Mouse (Mus musculus): ENCODE measurements at regions not wholly inside any gene's neighbourhood (a gene's known extent, or its start where the extent isn't known, plus 50 kb on each side); places are given as distances from the start of the nearest gene placed in this dataset.

GRCm38 (mm10) chr4:54161337-54161993, 335.6 kb downstream of the Tmem38b start:
- H3K4me2 ChIP-seq (ENCODE audit: low read depth, low read length): no peak overlapping the region
- no peaks in the 10 kb centered on the region for H3K9me3 ChIP-seq (ENCODE audit: control insufficient read depth, low read length)
- 68% methylated on average over 9 of the region's 9 CpGs for WGBS
- H3K4me3 ChIP-seq (ENCODE audit: low read depth, low read length): no peak overlapping the region
- H3K27ac ChIP-seq (replicated peaks; ENCODE audit: low read depth, low read length): no peak overlapping the region
- no peaks in the 10 kb centered on the region for H3K27me3 ChIP-seq (replicated peaks; ENCODE audit: control insufficient read depth, insufficient read depth, low read length)
- no peaks in the 10 kb centered on the region for H3K36me3 ChIP-seq (ENCODE audit: control insufficient read depth, insufficient read depth, low read length)
- no peak overlapping the region for H3K9ac ChIP-seq (ENCODE audit: low read depth, low read length)
- no peak for DNase-seq (ENCODE audit: low spot score)
- H3K4me1 ChIP-seq (ENCODE audit: control insufficient read depth, insufficient read depth, low read length): no peaks in the 10 kb centered on the region
- ATAC-seq (ENCODE audit: low read depth): no peak

DNA sequence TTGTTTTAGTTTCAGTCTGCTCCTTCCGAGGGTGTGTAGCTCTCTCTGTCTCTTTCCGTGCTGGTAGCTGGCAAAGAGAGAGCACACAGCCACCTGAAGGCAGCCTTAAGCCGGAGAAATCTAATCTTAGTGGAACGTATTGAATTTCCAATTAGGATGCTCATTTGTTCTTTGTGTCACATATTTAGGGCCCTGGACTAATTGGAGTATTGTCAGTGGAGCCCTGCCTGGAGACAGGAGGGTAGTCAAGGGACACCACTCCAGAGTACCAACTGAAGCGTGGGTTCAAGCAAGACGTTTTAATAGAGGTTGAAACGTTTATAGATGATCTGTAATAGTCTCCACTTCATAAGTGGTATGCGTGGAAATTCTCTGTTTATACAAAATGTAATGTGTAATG, 336.5 kb downstream of the Tmem38b start:
- no peak overlapping the region for H3K27ac ChIP-seq (replicated peaks; ENCODE audit: low read depth, low read length)
- 61% methylated on average over 8 of the region's 8 CpGs for WGBS

DNA sequence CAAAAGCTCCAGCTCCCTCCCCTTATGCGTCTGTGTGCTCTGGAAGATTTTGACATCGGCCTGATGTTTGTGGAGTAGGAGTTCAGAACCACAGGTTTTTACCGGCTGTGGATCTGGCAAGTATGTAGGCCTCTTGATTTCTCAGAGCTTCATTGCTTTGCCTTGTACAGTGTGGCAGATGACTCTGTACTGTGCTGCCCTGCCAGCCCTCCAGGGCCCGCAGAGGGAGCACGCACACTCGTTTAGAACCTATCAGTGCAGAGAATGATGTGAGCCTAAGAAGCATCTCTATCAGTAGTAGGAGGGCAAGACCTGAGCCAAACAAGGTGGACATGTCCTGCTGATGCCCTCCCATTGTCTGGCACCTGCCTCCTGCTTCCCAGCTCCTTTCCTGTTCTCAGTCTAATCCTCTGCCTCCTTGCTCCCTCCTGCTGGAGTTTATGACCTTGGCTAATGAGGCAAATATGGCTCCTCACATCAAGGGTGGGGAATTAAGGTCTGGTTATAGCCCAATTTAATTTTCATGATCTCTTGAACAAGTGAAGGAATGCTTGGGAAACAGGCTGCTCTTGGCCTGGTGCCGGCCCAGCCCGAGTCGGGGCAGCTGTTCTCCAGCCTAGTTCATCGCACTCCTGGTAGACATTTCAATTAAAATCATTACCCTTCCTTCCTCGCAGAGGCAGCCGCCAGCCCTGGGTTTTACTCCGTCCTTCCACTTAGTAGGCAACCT, 344.5 kb downstream of the Tmem38b start:
- H3K9me3 ChIP-seq (ENCODE audit: control insufficient read depth, low read length): no peaks in the 10 kb centered on the region
- no peak overlapping the region for H3K27ac ChIP-seq (replicated peaks; ENCODE audit: low read depth, low read length)
- H3K36me3 ChIP-seq (ENCODE audit: control insufficient read depth, insufficient read depth, low read length): no peaks in the 10 kb centered on the region
- H3K4me3 ChIP-seq (ENCODE audit: low read depth, low read length): no peak overlapping the region
- no peaks in the 10 kb centered on the region for H3K27me3 ChIP-seq (replicated peaks; ENCODE audit: control insufficient read depth, insufficient read depth, low read length)
- H3K9ac ChIP-seq (ENCODE audit: low read depth, low read length): no peak overlapping the region
- 87% methylated on average over 13 of the region's 13 CpGs for WGBS
- H3K4me1 ChIP-seq (ENCODE audit: control insufficient read depth, insufficient read depth, low read length): no peaks in the 10 kb centered on the region
- ATAC-seq (ENCODE audit: low read depth) (no peak), DNase-seq (ENCODE audit: low spot score) (no peak)
- no peak overlapping the region for H3K4me2 ChIP-seq (ENCODE audit: low read depth, low read length)

More for the DNA sequence above, 336.5 kb downstream of the Tmem38b start:
- no peak overlapping the region for H3K4me3 ChIP-seq (ENCODE audit: low read depth, low read length)
- H3K4me2 ChIP-seq (ENCODE audit: low read depth, low read length): no peak overlapping the region
- H3K27me3 ChIP-seq (replicated peaks; ENCODE audit: control insufficient read depth, insufficient read depth, low read length): no peaks in the 10 kb centered on the region
- ATAC-seq (ENCODE audit: low read depth): peak; percentile 85
- DNase-seq (ENCODE audit: low spot score): peak; percentile 39
- H3K36me3 ChIP-seq (ENCODE audit: control insufficient read depth, insufficient read depth, low read length): no peaks in the 10 kb centered on the region
- H3K9me3 ChIP-seq (ENCODE audit: control insufficient read depth, low read length): no peaks in the 10 kb centered on the region
- H3K4me1 ChIP-seq (ENCODE audit: control insufficient read depth, insufficient read depth, low read length): no peaks in the 10 kb centered on the region
- no peak overlapping the region for H3K9ac ChIP-seq (ENCODE audit: low read depth, low read length)

GRCm38 (mm10) chr4:54184213-54184612, 358.4 kb downstream of the Tmem38b start:
- WGBS: 41% methylated on average over 1 of the region's 1 CpGs
- Histone ChIP-seq H3K4me3 (ENCODE audit: low read depth, low read length) (no peak overlapping the region), H3K9ac (ENCODE audit: low read depth, low read length) (no peak overlapping the region), H3K9me3 (ENCODE audit: control insufficient read depth, low read length) (peaks cover 5% of the 10 kb centered on the region), H3K4me2 (ENCODE audit: low read depth, low read length) (no peak overlapping the region), H3K27me3 (replicated peaks; ENCODE audit: control insufficient read depth, insufficient read depth, low read length) (no peaks in the 10 kb centered on the region), H3K4me1 (ENCODE audit: control insufficient read depth, insufficient read depth, low read length) (peaks cover 8% of the 10 kb centered on the region), H3K36me3 (ENCODE audit: control insufficient read depth, insufficient read depth, low read length) (no peaks in the 10 kb centered on the region), H3K27ac (replicated peaks; ENCODE audit: low read depth, low read length) (no peak overlapping the region)
- DNase-seq (ENCODE audit: low spot score) (peak; percentile 53), ATAC-seq (ENCODE audit: low read depth) (no peak)

DNA sequence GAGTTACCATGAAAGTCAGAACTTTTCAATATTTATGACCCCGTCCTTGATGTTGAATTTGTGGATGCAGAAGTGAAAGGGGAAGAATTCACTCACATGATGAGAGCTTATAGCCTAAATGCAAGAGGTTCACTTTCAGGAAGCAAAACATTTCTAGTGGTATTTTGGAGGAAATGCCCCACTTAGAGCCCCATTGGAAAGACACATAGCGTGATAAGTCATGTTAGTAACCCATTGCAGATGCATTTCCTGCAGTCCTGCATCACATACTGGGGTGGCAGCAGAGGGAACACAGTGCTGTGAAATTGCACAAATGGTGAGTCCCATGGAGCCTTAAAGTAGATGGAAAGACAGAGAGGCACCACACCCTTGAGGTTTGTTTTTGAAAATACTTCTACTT, 369.9 kb downstream of the Tmem38b start:
- H3K27ac ChIP-seq (replicated peaks; ENCODE audit: low read depth, low read length): no peak overlapping the region
- ATAC-seq (ENCODE audit: low read depth): no peak
- no peak for DNase-seq (ENCODE audit: low spot score)
- no peak overlapping the region for H3K4me3 ChIP-seq (ENCODE audit: low read depth, low read length)
- H3K9me3 ChIP-seq (ENCODE audit: control insufficient read depth, low read length): no peaks in the 10 kb centered on the region
- H3K4me1 ChIP-seq (ENCODE audit: control insufficient read depth, insufficient read depth, low read length): no peaks in the 10 kb centered on the region
- H3K36me3 ChIP-seq (ENCODE audit: control insufficient read depth, insufficient read depth, low read length): no peaks in the 10 kb centered on the region
- H3K9ac ChIP-seq (ENCODE audit: low read depth, low read length): no peak overlapping the region
- no peak overlapping the region for H3K4me2 ChIP-seq (ENCODE audit: low read depth, low read length)
- 89% methylated on average over 2 of the region's 2 CpGs for WGBS
- no peaks in the 10 kb centered on the region for H3K27me3 ChIP-seq (replicated peaks; ENCODE audit: control insufficient read depth, insufficient read depth, low read length)

- Histone ChIP-seq H3K4me3 (ENCODE audit: low read depth, low read length) (no peak overlapping the region), H3K9ac (ENCODE audit: low read depth, low read length) (no peak overlapping the region), H3K27me3 (replicated peaks; ENCODE audit: control insufficient read depth, insufficient read depth, low read length) (no peaks in the 10 kb centered on the region), H3K4me1 (ENCODE audit: control insufficient read depth, insufficient read depth, low read length) (peaks cover 6% of the 10 kb centered on the region; the same call in 1 of the 2 replicates), H3K4me2 (ENCODE audit: low read depth, low read length) (no peak overlapping the region), H3K9me3 (ENCODE audit: control insufficient read depth, low read length) (no peaks in the 10 kb centered on the region), H3K27ac (replicated peaks; ENCODE audit: low read depth, low read length) (no peak overlapping the region), H3K36me3 (ENCODE audit: control insufficient read depth, insufficient read depth, low read length) (no peaks in the 10 kb centered on the region)
- no peak for ATAC-seq (ENCODE audit: low read depth)
- 37% methylated on average over 4 of the region's 4 CpGs for WGBS
- DNase-seq (ENCODE audit: low spot score): peak; percentile 56
These were observed 376.6 kb downstream of the Tmem38b start for GRCm38 (mm10) chr4:54202440-54202839.

- Histone ChIP-seq H3K27me3 (replicated peaks; ENCODE audit: control insufficient read depth, insufficient read depth, low read length) (no peaks in the 10 kb centered on the region), H3K4me2 (ENCODE audit: low read depth, low read length) (no peak overlapping the region), H3K9ac (ENCODE audit: low read depth, low read length) (no peak overlapping the region), H3K36me3 (ENCODE audit: control insufficient read depth, insufficient read depth, low read length) (no peaks in the 10 kb centered on the region), H3K9me3 (ENCODE audit: control insufficient read depth, low read length) (no peaks in the 10 kb centered on the region), H3K4me1 (ENCODE audit: control insufficient read depth, insufficient read depth, low read length) (no peaks in the 10 kb centered on the region), H3K4me3 (ENCODE audit: low read depth, low read length) (no peak overlapping the region), H3K27ac (replicated peaks; ENCODE audit: low read depth, low read length) (no peak overlapping the region)
- DNase-seq (ENCODE audit: low spot score): no peak
- no peak for ATAC-seq (ENCODE audit: low read depth)
- 79% methylated on average over 3 of the region's 3 CpGs for WGBS
These were observed 398.7 kb downstream of the Tmem38b start for GRCm38 (mm10) chr4:54224572-54224971.
